ENCODE assay signal across 9 mouse cellular contexts in genomic region chr15:27796868-27797222, GRCm38 (mm10).
DNase-seq lines count a peak whose midpoint lies in the region; ATAC-seq lines count a peak whose summit lies in the region.
"Had no signal": no experiment of that assay in that cellular context is flagged by ENCODE, and none has a peak within 500 bp of the region (broad histone marks: within the 10 kb centered on the region; RNA-seq: fewer than 3 reads in every experiment).

No protein-coding gene starts in this region.

- ATAC-seq in liver, embryonic 13.5 days (ENCODE audit: low read depth), result peak; percentile 41; the same call in 1 of the 2 replicates
- ATAC-seq in liver, embryonic 11.5 days (replicated peaks; ENCODE audit: low FRiP score), result no peak
- ATAC-seq in embryonic facial prominence, embryonic 15.5 days (ENCODE audit: insufficient number of reproducible peaks, low FRiP score, low TSS enrichment, low read depth), result no peak
- ATAC-seq in hindbrain, embryonic 13.5 days (ENCODE audit: low FRiP score), result no peak
- no peak for ATAC-seq in midbrain, embryonic 16.5 days

- H3K4me3 ChIP-seq in liver, embryonic 13.5 days (replicated peaks), result no peak overlapping the region
- H3K4me3 ChIP-seq in liver, embryonic 11.5 days (ENCODE audit: low read depth, low read length), result no peak overlapping the region
- no peak overlapping the region for H3K4me3 ChIP-seq in embryonic facial prominence, embryonic 15.5 days (replicated peaks)
- H3K4me3 ChIP-seq in hindbrain, embryonic 13.5 days, result no peak overlapping the region
- H3K4me3 ChIP-seq in midbrain, embryonic 16.5 days (ENCODE audit: low read depth, low read length), result no peak overlapping the region

- no peak overlapping the region for H3K27ac ChIP-seq in liver, embryonic 13.5 days
- no peak overlapping the region for H3K27ac ChIP-seq in liver, embryonic 11.5 days (ENCODE audit: low read depth, low read length)
- H3K27ac ChIP-seq in embryonic facial prominence, embryonic 15.5 days (replicated peaks), result peak overlapping the region; percentile 87
- peak overlapping the region; percentile 85 for H3K27ac ChIP-seq in hindbrain, embryonic 13.5 days
- peak overlapping the region; percentile 79 for H3K27ac ChIP-seq in midbrain, embryonic 16.5 days (ENCODE audit: low read length)

- no peak for DNase-seq in liver, embryonic 13.5 days
- no peak for DNase-seq in liver, embryonic 11.5 days (ENCODE audit: low spot score)
- DNase-seq in thymus, postnatal 36 days, result no peak
- DNase-seq in thymus, postnatal 25 days, result no peak
- DNase-seq in adipocyte (ENCODE audit: low spot score), result no peak
- DNase-seq: cerebellum, adult 11-12 months had no signal

- H3K4me1 ChIP-seq in liver, embryonic 13.5 days (replicated peaks), result peaks cover 11% of the 10 kb centered on the region; the same call in 1 of the 2 replicates
- no peaks in the 10 kb centered on the region; the same call in 1 of the 2 replicates for H3K4me1 ChIP-seq in liver, embryonic 11.5 days (replicated peaks; ENCODE audit: control insufficient read depth, insufficient read depth, low read length)
- peaks cover 75% of the 10 kb centered on the region for H3K4me1 ChIP-seq in embryonic facial prominence, embryonic 15.5 days
- peaks cover 60% of the 10 kb centered on the region for H3K4me1 ChIP-seq in hindbrain, embryonic 13.5 days (replicated peaks)
- peaks cover 25% of the 10 kb centered on the region for H3K4me1 ChIP-seq in midbrain, embryonic 16.5 days (ENCODE audit: control insufficient read depth, insufficient read depth, low read length)

- no peaks in the 10 kb centered on the region for H3K27me3 ChIP-seq in liver, embryonic 13.5 days
- H3K27me3 ChIP-seq in liver, embryonic 11.5 days (replicated peaks; ENCODE audit: control insufficient read depth, insufficient read depth, low read length), result no peaks in the 10 kb centered on the region
- no peaks in the 10 kb centered on the region for H3K27me3 ChIP-seq in embryonic facial prominence, embryonic 15.5 days
- H3K27me3 ChIP-seq in hindbrain, embryonic 13.5 days, result no peaks in the 10 kb centered on the region
- H3K27me3 ChIP-seq in midbrain, embryonic 16.5 days (ENCODE audit: control insufficient read depth, insufficient read depth, low read depth, low read length), result no peaks in the 10 kb centered on the region

- no peaks in the 10 kb centered on the region for H3K9me3 ChIP-seq in liver, embryonic 13.5 days (replicated peaks)
- no peaks in the 10 kb centered on the region for H3K9me3 ChIP-seq in liver, embryonic 11.5 days (ENCODE audit: control insufficient read depth, low read length)
- H3K9me3 ChIP-seq in embryonic facial prominence, embryonic 15.5 days (replicated peaks), result no peaks in the 10 kb centered on the region
- H3K9me3 ChIP-seq in hindbrain, embryonic 13.5 days, result no peaks in the 10 kb centered on the region
- no peaks in the 10 kb centered on the region for H3K9me3 ChIP-seq in midbrain, embryonic 16.5 days (replicated peaks; ENCODE audit: control insufficient read depth, low read length, poor library complexity, severe bottlenecking)

- H3K36me3 ChIP-seq in liver, embryonic 13.5 days, result 0 out of 2 replicates have a peak, but pooled peaks cover 7% of the 10 kb centered on the region
- H3K36me3 ChIP-seq in liver, embryonic 11.5 days (ENCODE audit: control insufficient read depth, insufficient read depth, low read length), result no peaks in the 10 kb centered on the region
- peaks cover 12% of the 10 kb centered on the region for H3K36me3 ChIP-seq in embryonic facial prominence, embryonic 15.5 days
- peaks cover 51% of the 10 kb centered on the region for H3K36me3 ChIP-seq in hindbrain, embryonic 13.5 days
- 0 out of 2 replicates have a peak, but pooled peaks cover 2% of the 10 kb centered on the region for H3K36me3 ChIP-seq in midbrain, embryonic 16.5 days (ENCODE audit: control insufficient read depth, insufficient read depth, low read length)

- 63% methylated on average over 7 of the region's 7 CpGs for WGBS in liver, embryonic 13.5 days (ENCODE audit: insufficient replicate concordance)
- WGBS in liver, embryonic 11.5 days, result 71% methylated on average over 7 of the region's 7 CpGs
- WGBS in embryonic facial prominence, embryonic 15.5 days, result 55% methylated on average over 7 of the region's 7 CpGs
- WGBS in hindbrain, embryonic 13.5 days, result 81% methylated on average over 7 of the region's 7 CpGs
- 68% methylated on average over 7 of the region's 7 CpGs for WGBS in midbrain, embryonic 16.5 days

- no peak overlapping the region for H3K9ac ChIP-seq in liver, embryonic 13.5 days
- no peak overlapping the region for H3K9ac ChIP-seq in liver, embryonic 11.5 days (ENCODE audit: low read depth, low read length)
- H3K9ac ChIP-seq in embryonic facial prominence, embryonic 15.5 days, result no peak overlapping the region
- H3K9ac ChIP-seq in hindbrain, embryonic 13.5 days, result peak overlapping the region; percentile 46; the same call in 1 of the 2 replicates
- no peak overlapping the region for H3K9ac ChIP-seq in midbrain, embryonic 16.5 days (ENCODE audit: low read depth, low read length)

- no peak overlapping the region for H3K4me2 ChIP-seq in liver, embryonic 13.5 days
- H3K4me2 ChIP-seq in liver, embryonic 11.5 days, result no peak overlapping the region
- H3K4me2 ChIP-seq in embryonic facial prominence, embryonic 15.5 days (replicated peaks), result no peak overlapping the region
- H3K4me2 ChIP-seq in hindbrain, embryonic 13.5 days, result no peak overlapping the region
- no peak overlapping the region for H3K4me2 ChIP-seq in midbrain, embryonic 16.5 days (ENCODE audit: low read length)

Comparison
In these comparisons a context has a peak if more than half of its experiments do, and no peak if none do; other contexts are left out.
1. H3K27ac ChIP-seq: peak in embryonic facial prominence, embryonic 15.5 days (single experiment), hindbrain, embryonic 13.5 days (single experiment) and midbrain, embryonic 16.5 days (single experiment); none in liver, embryonic 13.5 days (single experiment) and liver, embryonic 11.5 days (single experiment).